Mouse (Mus musculus): ENCODE data around the gene Map1lc3a. TPM values are rescaled to one million over a fixed set of nuclear protein-coding genes. Genes with fewer than 3 reads are reported as not detected.

Gene Map1lc3a
- polyA plus RNA-seq, 1 experiment from 2014 or later, result 249 TPM

DNA sequence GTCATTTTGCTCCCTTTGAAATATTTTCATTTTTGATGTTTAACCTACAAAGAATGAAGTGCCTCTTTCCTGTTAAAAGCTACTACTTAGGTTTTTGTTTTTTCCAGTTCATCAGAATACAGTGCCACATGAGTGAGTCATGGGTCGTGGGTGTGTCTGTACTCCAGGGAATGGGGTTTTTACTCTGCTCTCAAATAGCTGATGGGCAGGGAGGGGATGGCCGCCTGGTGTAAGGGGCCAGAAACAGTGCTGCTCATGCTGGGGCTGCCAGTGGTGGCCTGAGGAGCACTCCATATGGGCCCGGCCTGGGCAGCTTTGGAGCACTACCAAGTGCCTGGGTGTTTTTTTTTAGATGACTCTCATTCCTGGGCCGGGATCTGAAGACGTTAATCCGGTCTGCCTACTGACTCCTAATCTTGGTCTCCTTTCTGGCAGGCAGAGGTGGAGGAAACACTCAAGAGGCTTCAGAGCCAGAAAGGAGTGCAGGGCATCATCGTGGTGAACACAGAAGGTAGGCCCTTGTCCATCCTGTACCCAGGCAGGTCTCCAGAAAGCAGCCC, 33.7 kb upstream of the Map1lc3a start:
- ATAC-seq (ENCODE audit: low FRiP score, low TSS enrichment) (no peak; the same call in 1 of the 2 replicates), DNase-seq (ENCODE audit: low spot score) (peak; percentile 20)
- Histone ChIP-seq H3K9me3 (ENCODE audit: control insufficient read depth, low read length) (no peaks in the 10 kb centered on the region), H3K27me3 (ENCODE audit: control insufficient read depth, insufficient read depth, low read length) (no peaks in the 10 kb centered on the region), H3K27ac (replicated peaks) (peak overlapping the region; percentile 58), H3K9ac (ENCODE audit: low read length) (no peak overlapping the region), H3K36me3 (ENCODE audit: control insufficient read depth, insufficient read depth, low read length) (peaks cover 15% of the 10 kb centered on the region; the same call in 1 of the 2 replicates), H3K4me1 (replicated peaks; ENCODE audit: control insufficient read depth, insufficient read depth) (peaks cover 5% of the 10 kb centered on the region), H3K4me2 (replicated peaks; ENCODE audit: low read depth) (no peak overlapping the region), H3K4me3 (ENCODE audit: low read depth, low read length) (no peak overlapping the region)
- TF ChIP-seq EP300 (optimal IDR thresholded peaks at IDR 0.05) (no peak), CTCF (IDR thresholded peaks at IDR 0.05; ENCODE audit: low read depth) (no peak)
- 62% methylated on average over 7 of the region's 7 CpGs for WGBS

DNA sequence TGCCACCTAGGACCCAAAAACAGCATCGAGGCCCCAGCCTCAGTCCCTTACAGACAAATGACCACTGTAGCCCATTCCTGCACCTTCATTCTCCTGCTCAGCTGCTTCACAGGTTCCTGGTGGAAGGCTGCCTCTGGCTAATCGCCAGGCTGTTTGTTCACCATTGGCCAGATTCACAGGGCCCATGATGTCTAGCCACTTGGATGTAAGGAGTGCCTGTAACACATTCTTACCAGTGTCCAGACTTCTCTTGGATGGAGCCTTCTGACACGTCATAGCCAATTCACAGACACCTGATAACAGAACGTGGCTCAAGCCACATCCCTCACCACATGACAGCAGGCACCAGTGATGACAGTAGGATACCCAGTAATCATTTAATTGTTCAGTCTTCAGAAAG, 29.9 kb upstream of the Map1lc3a start:
- Histone ChIP-seq H3K4me1 (replicated peaks; ENCODE audit: control insufficient read depth, insufficient read depth) (no peaks in the 10 kb centered on the region), H3K27ac (replicated peaks) (no peak overlapping the region), H3K36me3 (ENCODE audit: control insufficient read depth, insufficient read depth, low read length) (peaks cover 41% of the 10 kb centered on the region), H3K27me3 (ENCODE audit: control insufficient read depth, insufficient read depth, low read length) (no peaks in the 10 kb centered on the region), H3K4me2 (replicated peaks; ENCODE audit: low read depth) (no peak overlapping the region), H3K9ac (ENCODE audit: low read length) (no peak overlapping the region), H3K4me3 (ENCODE audit: low read depth, low read length) (no peak overlapping the region), H3K9me3 (ENCODE audit: control insufficient read depth, low read length) (no peaks in the 10 kb centered on the region)
- ATAC-seq (ENCODE audit: low FRiP score, low TSS enrichment), result no peak
- no peak for TF ChIP-seq EP300 (optimal IDR thresholded peaks at IDR 0.05)
- no peak for TF ChIP-seq CTCF (IDR thresholded peaks at IDR 0.05; ENCODE audit: low read depth)
- no peak for DNase-seq (ENCODE audit: low spot score)
- WGBS, result 95% methylated on average over 4 of the region's 4 CpGs

GRCm38 (mm10) chr2:155248206-155248605, 27.9 kb upstream of the Map1lc3a start:
- 67% methylated on average over 1 of the region's 1 CpGs for WGBS
- ATAC-seq (ENCODE audit: low FRiP score, low TSS enrichment), result peak; percentile 40; the same call in 1 of the 2 replicates
- Histone ChIP-seq H3K27me3 (ENCODE audit: control insufficient read depth, insufficient read depth, low read length) (no peaks in the 10 kb centered on the region), H3K9ac (ENCODE audit: low read length) (no peak overlapping the region), H3K36me3 (ENCODE audit: control insufficient read depth, insufficient read depth, low read length) (peaks cover 37% of the 10 kb centered on the region), H3K9me3 (ENCODE audit: control insufficient read depth, low read length) (no peaks in the 10 kb centered on the region), H3K4me2 (replicated peaks; ENCODE audit: low read depth) (no peak overlapping the region), H3K27ac (replicated peaks) (no peak overlapping the region), H3K4me1 (replicated peaks; ENCODE audit: control insufficient read depth, insufficient read depth) (no peaks in the 10 kb centered on the region), H3K4me3 (ENCODE audit: low read depth, low read length) (no peak overlapping the region)
- no peak for TF ChIP-seq EP300 (optimal IDR thresholded peaks at IDR 0.05)
- no peak for TF ChIP-seq CTCF (IDR thresholded peaks at IDR 0.05; ENCODE audit: low read depth)
- no peak for DNase-seq (ENCODE audit: low spot score)

DNA sequence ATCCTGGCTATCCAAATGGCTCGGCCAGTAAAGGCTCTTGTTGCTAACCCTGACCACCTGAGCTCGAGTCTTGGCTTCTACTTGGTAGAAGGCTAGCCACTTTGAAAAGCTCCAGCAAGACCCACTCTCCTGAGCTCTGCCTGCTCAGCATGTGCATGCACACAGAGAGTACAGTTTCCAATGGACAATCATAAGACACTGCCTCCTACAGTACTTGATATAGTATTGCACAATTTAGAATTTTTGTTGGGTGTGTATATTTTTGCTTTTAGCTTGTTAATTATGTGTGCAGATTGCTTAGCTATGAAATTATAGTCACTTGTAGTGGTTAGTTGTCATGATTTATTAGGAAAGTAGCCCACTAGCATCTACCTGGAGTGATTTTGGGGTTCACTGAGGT, 27.4 kb upstream of the Map1lc3a start:
- no peak overlapping the region for H3K9ac ChIP-seq (ENCODE audit: low read length)
- DNase-seq (ENCODE audit: low spot score), result no peak
- ATAC-seq (ENCODE audit: low FRiP score, low TSS enrichment), result no peak
- H3K9me3 ChIP-seq (ENCODE audit: control insufficient read depth, low read length), result no peaks in the 10 kb centered on the region
- no peaks in the 10 kb centered on the region for H3K4me1 ChIP-seq (replicated peaks; ENCODE audit: control insufficient read depth, insufficient read depth)
- peak; percentile 37 for TF ChIP-seq CTCF (IDR thresholded peaks at IDR 0.05; ENCODE audit: low read depth)
- no peak for TF ChIP-seq EP300 (optimal IDR thresholded peaks at IDR 0.05)
- 88% methylated on average over 2 of the region's 2 CpGs for WGBS
- no peak overlapping the region for H3K27ac ChIP-seq (replicated peaks)
- no peaks in the 10 kb centered on the region for H3K27me3 ChIP-seq (ENCODE audit: control insufficient read depth, insufficient read depth, low read length)
- H3K36me3 ChIP-seq (ENCODE audit: control insufficient read depth, insufficient read depth, low read length), result peaks cover 37% of the 10 kb centered on the region
- no peak overlapping the region for H3K4me3 ChIP-seq (ENCODE audit: low read depth, low read length)
- H3K4me2 ChIP-seq (replicated peaks; ENCODE audit: low read depth), result no peak overlapping the region

DNA sequence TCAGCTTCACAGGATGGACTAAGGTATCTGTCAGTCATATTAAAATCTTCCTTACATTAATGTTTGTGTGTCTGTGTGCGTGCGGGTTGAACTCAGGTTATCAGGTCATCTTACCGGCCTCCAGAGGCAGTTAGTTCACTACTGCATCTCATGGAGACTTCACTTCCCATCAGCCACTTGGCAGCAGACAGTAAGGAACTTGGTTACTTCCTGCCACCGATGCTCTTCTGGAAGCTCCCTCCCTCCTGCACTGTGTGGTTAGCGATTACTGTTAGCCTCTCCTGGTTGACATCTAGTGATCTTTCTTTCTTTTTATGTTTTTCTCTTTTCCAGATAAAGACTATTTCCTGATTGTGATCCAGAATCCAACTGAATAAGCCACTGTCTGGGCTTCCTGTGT, 26.5 kb upstream of the Map1lc3a start:
- TF ChIP-seq EP300 (optimal IDR thresholded peaks at IDR 0.05) (no peak), CTCF (IDR thresholded peaks at IDR 0.05; ENCODE audit: low read depth) (no peak)
- DNase-seq (ENCODE audit: low spot score) (no peak), ATAC-seq (ENCODE audit: low FRiP score, low TSS enrichment) (no peak)
- Histone ChIP-seq H3K9ac (ENCODE audit: low read length) (no peak overlapping the region), H3K27me3 (ENCODE audit: control insufficient read depth, insufficient read depth, low read length) (no peaks in the 10 kb centered on the region), H3K9me3 (ENCODE audit: control insufficient read depth, low read length) (no peaks in the 10 kb centered on the region), H3K4me2 (replicated peaks; ENCODE audit: low read depth) (no peak overlapping the region), H3K4me3 (ENCODE audit: low read depth, low read length) (no peak overlapping the region), H3K36me3 (ENCODE audit: control insufficient read depth, insufficient read depth, low read length) (peaks cover 34% of the 10 kb centered on the region), H3K27ac (replicated peaks) (no peak overlapping the region), H3K4me1 (replicated peaks; ENCODE audit: control insufficient read depth, insufficient read depth) (no peaks in the 10 kb centered on the region)
- WGBS, result 86% methylated on average over 5 of the region's 5 CpGs

- Histone ChIP-seq H3K9ac (ENCODE audit: low read length) (no peak overlapping the region), H3K27ac (replicated peaks) (no peak overlapping the region), H3K36me3 (ENCODE audit: control insufficient read depth, insufficient read depth, low read length) (no peaks in the 10 kb centered on the region; the same call in 1 of the 2 replicates), H3K27me3 (ENCODE audit: control insufficient read depth, insufficient read depth, low read length) (no peaks in the 10 kb centered on the region), H3K4me2 (replicated peaks; ENCODE audit: low read depth) (no peak overlapping the region), H3K4me3 (ENCODE audit: low read depth, low read length) (no peak overlapping the region), H3K9me3 (ENCODE audit: control insufficient read depth, low read length) (no peaks in the 10 kb centered on the region), H3K4me1 (replicated peaks; ENCODE audit: control insufficient read depth, insufficient read depth) (no peaks in the 10 kb centered on the region)
- ATAC-seq (ENCODE audit: low FRiP score, low TSS enrichment), result no peak
- DNase-seq (ENCODE audit: low spot score), result no peak
- WGBS, result 91% methylated on average over 6 of the region's 6 CpGs
- TF ChIP-seq EP300 (optimal IDR thresholded peaks at IDR 0.05) (no peak), CTCF (IDR thresholded peaks at IDR 0.05; ENCODE audit: low read depth) (no peak)
Measured at GRCm38 (mm10) chr2:155265526-155265925, 10.6 kb upstream of the Map1lc3a start.

Data from stomach, postnatal 0 days (tissue).